Mouse (Mus musculus): ENCODE data around the gene Calm1.

Calm1 gene

GRCm38 (mm10) chr12:100223531-100223930, 24.3 kb downstream of the Calm1 start:
- in situ Hi-C loops (cut with MseI, MboI) = no loop called here

- in situ Hi-C loops (cut with MseI, MboI) = no loop called here
These were observed 26.0 kb downstream of the Calm1 start for GRCm38 (mm10) chr12:100225196-100225595.

DNA sequence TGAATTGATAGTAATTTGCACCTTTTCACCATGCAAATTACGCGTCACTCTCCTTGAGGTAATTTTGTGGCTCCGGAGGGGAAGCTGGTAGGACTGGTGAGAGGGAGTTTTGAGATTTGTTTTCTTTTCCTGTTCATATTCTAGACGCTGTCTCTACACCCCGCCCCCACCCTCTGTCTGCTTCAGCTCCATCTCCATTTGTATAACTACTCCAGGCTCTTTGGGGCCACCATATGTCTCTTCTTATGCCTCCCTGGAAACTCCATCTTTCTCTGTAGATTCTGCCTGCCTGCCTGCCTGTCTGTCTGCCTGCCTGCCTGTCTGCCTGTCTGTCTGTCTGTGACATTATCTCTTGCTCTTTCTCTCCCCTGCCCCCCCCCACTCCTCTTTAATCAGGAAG, 26.8 kb downstream of the Calm1 start:
- in situ Hi-C loops (cut with MseI, MboI) = no loop called here

DNA sequence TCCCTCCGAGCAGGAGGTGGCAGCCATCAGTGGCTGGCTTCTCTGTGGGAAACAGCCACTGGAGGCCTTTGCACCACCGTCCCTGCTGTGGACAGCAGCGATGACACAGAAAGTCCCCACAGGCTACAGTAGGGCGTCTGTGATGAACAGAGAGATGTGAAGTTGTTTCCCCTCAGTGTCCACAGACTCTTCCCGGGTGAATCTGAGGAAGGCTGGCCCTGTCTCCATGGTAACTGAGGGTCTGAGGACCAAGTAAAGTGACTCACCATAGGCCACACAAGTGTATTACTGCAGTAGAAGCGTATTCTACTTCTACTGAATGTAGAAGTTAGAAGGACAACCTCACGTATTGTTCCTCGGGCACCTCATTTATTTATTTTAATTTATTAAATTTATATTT, 27.4 kb downstream of the Calm1 start:
- in situ Hi-C loops (cut with MseI, MboI) = no loop called here

- in situ Hi-C loops (cut with MseI, MboI) = no loop called here
These were observed 28.9 kb downstream of the Calm1 start for GRCm38 (mm10) chr12:100228041-100228725.

DNA sequence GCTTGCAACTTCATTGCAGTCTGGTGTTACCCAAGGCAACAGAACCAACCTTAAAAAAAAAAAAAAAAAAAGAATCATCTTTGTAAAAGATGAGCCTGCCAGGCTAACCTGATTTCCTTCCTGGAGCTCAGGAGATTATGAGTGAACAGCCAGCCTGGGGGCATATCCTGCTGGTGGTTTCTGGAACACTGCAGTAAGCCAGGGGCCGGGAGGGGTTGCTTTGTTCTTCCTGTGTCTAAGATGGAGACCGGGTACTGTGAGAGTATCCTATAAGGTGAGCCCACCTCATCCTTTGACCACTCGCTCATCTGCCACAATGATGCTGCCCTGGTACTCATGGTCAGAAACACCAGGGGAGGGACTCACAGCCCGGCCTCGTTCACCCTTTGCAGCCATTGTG, 35.0 kb downstream of the Calm1 start:
- in situ Hi-C loops (cut with MseI, MboI) = no loop called here

GRCm38 (mm10) chr12:100234919-100235318, 35.7 kb downstream of the Calm1 start:
- in situ Hi-C loops (cut with MseI, MboI) = no loop called here

DNA sequence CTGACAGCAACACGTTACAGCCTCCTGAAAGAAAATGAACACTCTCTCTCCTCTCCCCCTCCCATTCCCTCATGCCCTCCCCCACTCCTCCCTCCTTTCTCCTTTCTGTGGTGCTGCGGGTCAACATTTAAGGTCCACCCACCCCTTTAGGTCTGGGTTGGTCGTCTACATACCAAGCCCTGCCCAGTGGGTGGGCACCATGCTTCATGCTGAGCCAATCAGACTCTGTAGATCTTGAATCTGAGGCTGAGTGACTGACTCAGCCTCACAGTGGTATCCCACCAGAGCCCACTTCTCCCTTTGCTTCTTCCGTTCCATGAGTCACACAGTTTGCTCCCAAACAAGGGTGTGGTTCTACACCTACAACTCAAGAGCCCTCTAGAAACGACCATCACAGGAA, 36.2 kb downstream of the Calm1 start:
- in situ Hi-C loops (cut with MseI, MboI) = no loop called here

DNA sequence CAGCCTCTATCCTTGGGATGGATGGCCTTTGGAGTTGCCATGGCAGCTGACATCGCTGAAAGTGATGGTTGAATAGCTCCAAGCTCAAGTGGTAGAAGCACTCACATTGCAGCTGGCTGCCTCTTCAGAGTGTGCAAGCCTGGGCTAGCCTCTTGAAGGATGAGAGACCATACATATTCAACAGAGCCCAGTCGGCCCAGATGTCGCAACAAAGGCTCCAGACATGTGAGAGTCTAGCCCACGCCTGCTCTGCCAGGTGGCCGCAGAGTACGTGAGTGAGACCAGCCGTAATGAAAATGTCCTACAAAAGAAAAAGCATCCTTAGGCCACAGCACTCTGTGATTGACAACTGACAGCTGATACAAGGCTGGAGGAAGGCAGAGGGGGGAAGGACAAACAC, 40.2 kb downstream of the Calm1 start:
- in situ Hi-C loops (cut with MseI, MboI) = no loop called here

DNA sequence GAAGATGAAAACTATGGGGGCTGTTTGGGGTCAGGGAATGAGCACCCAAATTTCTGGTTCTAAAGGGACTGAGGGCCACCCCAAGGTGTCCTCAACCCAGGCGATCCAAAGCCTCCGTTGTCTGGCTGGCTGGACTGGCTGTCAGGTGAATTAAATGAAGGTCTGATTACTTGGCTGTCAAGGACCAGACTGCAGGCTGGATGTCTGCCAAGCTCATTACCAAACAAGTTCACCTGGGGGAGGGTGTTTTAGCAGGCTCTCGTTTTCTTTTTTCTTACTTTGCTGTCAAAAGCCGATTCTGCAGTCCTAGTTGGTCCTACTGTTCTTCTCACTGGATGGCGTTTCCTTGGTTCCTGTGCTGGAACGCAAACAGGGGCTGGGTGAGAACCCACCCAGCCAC, 40.6 kb downstream of the Calm1 start:
- in situ Hi-C loops (cut with MseI, MboI) = no loop called here

DNA sequence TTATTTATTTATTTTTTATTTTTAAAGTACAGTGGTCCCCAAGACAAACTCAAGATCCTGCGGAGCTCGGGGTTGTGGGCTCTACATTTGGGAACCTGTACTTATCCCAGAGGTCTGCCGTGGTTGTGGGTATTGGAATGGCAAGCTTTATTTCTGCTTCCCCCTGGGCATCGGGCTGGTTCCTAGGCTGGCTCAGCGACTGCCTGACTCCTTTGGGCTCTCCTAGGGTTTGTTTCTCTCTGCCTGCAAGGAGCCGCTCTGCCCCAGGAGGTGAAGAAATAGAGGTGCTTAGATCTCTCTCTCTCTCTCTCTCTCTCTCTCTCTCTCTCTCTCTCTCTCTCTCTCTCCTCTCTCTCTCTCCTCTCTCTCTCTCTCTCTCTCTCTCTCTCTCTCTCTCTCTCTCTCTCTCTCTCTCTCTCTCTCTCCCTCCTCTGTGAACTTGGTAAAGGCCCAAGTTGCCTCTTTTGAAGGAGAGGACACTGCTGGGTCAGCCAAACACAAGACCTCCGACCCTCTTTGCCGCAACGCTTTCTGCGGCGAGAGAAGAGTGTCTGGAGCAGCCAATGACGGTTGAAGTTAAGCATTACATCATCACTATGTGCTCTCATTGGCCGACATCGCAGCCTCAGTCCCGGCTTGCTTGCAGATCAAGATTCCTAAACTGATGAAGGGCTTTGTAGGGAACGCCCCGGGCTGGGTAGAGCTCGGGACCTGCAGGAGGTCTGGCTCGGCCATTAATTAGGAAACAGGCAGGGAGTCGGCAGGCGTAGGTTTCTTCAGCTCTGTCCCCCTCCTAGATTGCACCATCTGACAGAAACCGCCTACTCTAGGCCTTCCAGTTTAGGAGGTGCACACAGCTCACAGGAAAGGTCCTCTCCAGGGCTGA, 42.9 kb downstream of the Calm1 start:
- in situ Hi-C loops (cut with MseI, MboI) = no loop called here

- in situ Hi-C loops (cut with MseI, MboI) = no loop called here
These were observed 45.3 kb downstream of the Calm1 start for GRCm38 (mm10) chr12:100244580-100244979.

DNA sequence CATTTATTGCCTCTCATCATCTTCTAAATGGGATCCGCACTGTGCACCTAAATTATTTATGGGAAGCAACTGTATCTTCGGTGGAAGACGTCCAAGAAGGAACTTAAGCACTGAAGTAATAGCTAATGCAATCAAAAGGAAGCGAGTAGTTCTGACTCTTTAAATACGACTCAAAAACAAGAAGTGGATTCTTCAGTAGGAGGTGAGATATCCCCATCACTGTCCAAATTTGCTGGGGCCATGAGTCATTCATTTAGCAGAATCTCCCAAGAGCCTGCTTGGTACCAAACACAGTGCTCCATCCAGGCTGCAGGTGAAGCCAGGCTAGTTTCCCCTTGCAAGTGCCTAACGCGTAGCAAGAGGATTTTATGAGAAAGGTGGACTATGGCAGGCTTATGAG, 49.9 kb downstream of the Calm1 start:
- in situ Hi-C loops (cut with MseI, MboI) = no loop called here

- in situ Hi-C loops (cut with MseI, MboI) = no loop called here
These were observed 55.2 kb downstream of the Calm1 start for GRCm38 (mm10) chr12:100254471-100254870.

DNA sequence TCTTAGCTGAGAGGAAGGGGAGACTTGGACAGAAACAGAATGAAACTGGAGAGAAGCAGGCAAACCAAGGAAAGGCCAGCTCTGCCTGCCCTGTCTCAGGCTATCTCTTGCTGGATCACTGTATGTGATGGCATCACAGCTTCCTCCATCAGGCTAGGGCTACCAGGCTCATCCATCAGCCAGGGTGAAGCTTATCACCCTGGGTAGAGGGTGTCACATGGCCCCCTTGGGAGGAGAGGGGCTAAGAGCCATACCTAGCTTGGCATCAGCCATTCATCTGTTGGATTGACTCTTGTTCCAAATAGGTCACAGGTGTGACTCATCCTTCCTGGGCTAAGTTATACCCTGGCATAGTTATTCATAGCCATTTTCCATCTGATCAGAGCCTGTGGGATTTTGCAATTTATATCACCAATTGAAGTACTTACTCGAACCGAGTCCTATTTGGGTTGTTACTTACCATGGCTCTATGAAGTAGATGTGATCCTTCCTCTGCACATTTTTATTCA, 56.3 kb downstream of the Calm1 start:
- in situ Hi-C loops (cut with MseI, MboI) = no loop called here

DNA sequence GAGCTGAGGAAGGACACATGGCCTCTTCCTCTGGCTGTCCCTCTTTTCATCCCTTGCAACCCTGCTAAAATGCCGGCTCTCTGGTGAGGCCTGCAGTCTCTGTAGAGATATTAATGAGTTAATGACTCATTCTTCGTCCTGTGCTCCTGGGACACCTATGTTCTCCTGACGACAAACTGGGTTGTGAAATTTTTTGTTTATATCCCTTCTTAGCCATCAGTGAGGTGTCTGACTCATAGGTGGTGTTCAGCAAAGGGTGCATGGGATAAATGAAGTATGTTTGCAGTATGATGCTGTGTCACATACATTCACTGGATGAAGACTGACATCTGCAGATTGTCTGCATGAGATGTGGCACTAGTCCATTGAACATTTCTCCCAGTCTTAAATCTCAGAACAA, 58.5 kb downstream of the Calm1 start:
- in situ Hi-C loops (cut with MseI, MboI) = no loop called here
